Mouse (Mus musculus) hindlimb bud, embryonic 11.5 days (tissue): ENCODE measurements around the gene Tmem59l.
A peak's percentile ranks its signal among the peaks of the same experiment; 100 is the strongest.

ENCODE experiments used
- DNase-seq: peaks from one replicate; pipeline ENCODE4 v3.0.0-alpha.2; 2012; ENCODE audit warnings: low read depth, low spot score; ENCODE audit errors: extremely low spot score

The Tmem59l gene

DNA sequence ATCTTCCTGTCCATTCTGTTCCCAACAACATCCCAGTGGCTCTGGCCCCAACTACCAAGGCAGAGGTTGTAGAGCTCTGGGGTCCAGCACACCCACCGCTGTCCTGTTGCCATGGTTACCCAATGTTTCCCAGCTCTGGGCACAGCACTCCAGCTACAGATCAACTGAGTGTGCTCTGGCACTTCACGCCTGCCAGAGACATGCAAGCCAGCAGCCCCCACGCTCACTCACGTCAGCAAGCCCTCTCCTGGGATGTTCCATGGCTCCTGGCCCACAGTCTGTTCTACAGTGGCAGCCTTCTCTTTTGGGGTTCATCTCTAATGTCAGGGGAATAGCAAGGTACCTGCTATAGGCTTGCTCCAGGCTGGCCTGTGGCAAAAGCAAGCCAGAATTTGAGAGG is 23.9 kb downstream of the Tmem59l start:
- no peak for DNase-seq

DNA sequence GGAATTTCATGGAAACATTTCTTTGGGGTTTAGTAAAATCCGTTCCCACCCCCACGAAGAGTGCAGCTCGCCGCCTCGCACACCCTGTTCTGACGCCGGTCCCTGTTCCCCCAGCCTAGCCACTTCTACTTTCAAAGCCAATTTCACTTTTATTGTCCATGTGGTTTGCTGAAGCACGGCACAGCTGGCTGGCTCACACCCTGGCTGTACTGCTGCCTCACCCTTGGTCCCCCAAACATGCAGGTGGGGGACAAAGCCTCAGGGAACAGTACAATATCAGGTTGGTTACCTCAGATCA is 24.7 kb downstream of the Tmem59l start:
- DNase-seq, result no peak

DNA sequence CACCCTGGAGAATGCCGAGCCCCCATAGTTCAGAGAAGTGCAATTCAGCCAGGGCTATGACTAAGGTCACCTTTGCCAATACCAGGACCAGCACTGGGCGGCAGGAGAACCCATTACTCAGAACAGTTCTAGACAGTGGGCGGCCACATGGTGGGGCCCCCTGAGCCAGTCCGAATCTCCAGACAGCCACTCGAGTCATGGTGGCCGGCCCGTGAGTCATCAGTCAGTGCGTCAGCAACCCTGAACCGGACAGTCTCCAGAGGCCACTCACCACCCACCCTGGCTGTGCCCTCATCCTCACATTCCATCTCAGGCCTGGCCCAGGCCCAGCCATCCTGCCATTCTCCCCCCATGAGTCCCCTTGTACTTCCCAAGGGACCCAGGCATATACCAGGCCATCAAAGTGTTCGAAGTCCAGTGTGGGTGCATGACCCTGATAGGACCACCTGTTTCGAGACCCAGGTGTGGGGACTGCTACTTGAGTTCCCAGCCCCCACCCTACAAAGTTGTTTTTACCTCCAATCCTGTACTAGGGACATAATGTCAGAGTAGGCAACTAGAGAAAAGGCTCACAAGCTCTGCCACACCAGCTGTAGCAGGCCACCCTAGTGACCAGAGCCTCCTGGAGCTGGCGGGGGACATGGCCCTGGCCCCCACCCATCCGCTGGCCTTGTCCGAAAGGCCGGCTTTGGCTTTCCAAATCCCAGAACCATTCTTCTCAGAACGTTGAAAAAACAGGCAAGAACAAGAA is 25.2 kb downstream of the Tmem59l start:
- DNase-seq, result no peak

GRCm38 (mm10) chr8:70460606-70461005 is 26.6 kb downstream of the Tmem59l start:
- no peak for DNase-seq

DNA sequence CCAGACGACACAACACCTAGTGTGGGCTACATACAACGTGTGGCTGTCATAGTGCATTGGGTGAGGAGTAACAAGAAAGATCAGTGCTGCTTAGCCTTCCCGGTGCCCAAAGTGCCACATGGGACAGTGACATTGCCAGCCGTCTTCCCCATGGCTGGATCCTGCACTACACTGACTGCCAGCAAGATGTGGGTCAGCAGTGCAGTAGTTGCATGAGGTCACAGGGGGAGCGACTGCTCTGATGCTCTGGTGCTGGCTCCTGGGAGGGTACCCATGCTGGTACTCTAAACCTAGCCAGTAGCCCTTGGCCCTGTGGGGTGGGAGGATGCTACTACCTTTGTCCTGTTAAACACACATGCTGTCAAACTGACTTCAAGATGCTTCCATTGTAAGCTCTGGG is 27.0 kb downstream of the Tmem59l start:
- DNase-seq, result no peak

DNA sequence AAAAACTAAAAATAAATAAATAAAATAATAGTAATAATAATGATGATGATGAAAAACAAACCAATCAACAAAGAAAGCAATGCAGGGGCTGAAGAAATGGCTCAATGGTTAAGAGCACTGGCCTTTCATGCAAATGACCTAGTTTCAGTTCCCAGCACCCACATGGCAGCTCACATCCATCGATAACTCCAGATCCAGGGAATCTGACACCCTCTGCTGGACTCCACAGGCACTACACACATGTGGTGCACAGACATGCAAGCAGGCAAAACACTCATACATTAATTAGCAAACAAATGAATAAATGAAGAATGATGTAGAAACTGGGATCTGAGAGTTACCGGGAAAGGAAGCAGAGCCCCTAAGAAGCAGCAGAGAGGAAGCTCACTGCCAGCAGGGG is 27.5 kb downstream of the Tmem59l start:
- no peak for DNase-seq

DNA sequence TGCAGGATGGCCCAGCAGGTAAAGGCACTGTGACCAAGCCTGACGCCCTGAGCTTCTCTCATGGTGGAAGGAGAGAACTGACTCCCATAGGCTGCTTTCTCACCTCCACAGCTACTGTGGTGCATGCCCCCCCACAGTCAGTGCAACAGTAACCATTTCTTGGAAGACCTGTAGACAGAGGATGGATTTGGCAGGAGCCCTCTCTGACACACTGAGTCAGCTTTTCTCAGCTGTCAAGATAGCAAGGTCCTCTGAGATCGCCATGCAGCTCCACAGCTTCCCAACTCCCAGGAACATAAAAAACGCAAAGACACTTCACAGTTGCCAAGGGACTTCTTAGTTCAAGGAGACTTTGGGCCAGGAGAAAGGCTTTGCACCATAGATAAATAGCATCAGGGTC is 28.7 kb downstream of the Tmem59l start:
- no peak for DNase-seq

- DNase-seq, result no peak
Measured at GRCm38 (mm10) chr8:70457882-70458281, 29.3 kb downstream of the Tmem59l start.

GRCm38 (mm10) chr8:70456996-70457395 is 30.2 kb downstream of the Tmem59l start:
- no peak for DNase-seq

- DNase-seq, result no peak
Measured at GRCm38 (mm10) chr8:70453852-70454251, 33.3 kb downstream of the Tmem59l start.

DNA sequence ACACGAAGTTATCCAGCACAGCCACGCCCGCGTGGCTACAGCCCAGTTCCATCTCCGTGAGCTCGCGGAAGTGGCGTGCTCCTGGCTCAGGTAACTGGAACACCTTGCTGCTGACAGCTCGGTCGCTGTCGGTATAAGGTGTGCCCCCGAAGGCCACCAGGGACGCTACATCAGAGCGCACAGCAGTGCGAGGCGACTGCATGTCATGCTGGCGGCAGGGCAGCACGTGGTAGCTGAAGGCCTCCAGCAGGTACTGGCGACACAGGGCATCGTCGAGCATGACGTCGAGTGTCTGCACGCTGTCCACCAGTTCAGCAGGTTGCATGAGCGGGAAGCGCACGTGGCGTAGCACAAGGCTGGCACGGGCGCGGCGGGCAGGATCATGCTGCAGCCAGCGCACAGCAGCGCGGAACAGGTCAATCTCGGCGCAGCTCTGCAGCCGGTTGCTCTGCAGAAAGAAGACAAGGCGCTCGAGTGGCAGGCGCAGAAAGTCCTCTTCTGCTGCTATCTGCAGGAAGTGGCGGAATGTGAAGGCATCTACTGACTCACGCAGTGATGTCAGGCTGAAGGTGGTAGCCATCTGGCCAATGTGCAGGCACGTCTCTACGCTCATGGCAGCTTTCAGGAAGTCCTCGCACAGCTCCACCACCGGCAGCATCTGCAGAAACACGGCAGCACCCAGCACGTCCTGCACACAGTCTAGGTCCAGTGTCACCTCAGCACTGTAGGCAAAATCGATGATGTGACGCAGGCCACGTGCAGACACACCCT is 34.8 kb downstream of the Tmem59l start:
- no peak for DNase-seq

- no peak for DNase-seq
Measured at GRCm38 (mm10) chr8:70447639-70448420, 39.3 kb downstream of the Tmem59l start.

- no peak for DNase-seq
Measured at GRCm38 (mm10) chr8:70445988-70446387, 41.2 kb downstream of the Tmem59l start.

- no peak for DNase-seq
Measured at GRCm38 (mm10) chr8:70443326-70443725, 43.8 kb downstream of the Tmem59l start.

DNA sequence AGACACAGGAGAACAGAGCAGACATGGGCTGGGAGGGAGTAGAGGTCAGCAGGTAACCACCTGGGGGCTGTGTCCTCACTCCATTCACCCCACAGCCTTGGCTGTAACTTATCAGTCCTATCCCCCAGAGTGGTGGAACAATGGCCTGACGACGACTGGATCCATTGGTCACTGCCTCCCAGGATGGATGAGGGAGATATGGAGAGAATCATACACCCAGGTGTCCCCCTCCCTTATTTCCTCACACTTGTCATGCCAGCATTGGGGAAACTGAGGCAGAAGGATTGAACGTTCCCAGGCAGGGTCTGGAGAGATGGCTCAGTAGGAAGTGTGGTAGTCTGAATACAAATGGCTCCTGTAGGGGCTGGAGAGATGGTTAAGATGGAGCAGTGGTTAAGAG is 45.6 kb downstream of the Tmem59l start:
- no peak for DNase-seq

GRCm38 (mm10) chr8:70440246-70440645 is 46.9 kb downstream of the Tmem59l start:
- no peak for DNase-seq

- no peak for DNase-seq
Measured at GRCm38 (mm10) chr8:70439848-70440179, 47.3 kb downstream of the Tmem59l start.

DNA sequence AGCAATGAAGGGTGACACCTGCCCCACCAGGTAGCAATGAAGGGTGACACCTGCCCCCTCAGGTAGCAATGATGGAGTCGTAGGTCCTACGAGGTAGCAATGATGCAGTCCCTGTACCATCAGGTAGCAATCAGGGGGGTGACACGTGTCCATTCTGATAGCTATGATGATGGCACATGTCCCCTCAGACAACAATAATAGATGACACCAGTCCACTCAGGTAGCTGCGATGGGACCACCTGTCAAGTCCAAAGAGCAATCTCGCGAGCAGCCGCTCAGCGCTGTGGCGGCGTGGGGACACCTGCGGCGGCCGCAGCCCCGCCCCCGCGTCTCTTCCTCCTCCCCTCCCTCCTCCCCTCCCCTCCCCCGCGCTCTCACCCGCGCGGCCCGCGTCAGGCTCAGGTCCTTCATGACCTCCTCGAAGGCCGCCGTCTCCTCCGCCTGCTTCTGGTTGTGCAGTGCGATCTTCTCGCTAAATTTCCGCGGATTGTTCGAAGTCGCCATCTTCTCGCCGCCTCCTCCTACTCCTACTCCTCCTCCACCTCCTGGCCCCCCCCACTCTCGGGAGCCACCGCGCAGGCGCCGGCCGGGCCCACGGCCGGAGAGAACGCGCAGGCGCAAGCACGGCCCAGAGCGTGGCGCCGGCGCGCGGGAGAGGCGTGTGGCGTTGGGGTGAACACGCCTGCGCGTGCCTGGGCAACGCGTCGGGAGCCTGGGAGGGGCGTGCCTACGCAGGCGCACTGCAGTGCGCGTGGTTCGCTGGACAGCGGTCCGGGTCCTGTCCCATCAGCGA is 47.9 kb downstream of the Tmem59l start, which contains the start of gene Crtc1:
Gene Crtc1 (minus strand): TSS at position 525 of the 793 bp plus-strand sequence.
- peak; percentile 87 for DNase-seq

- DNase-seq, result no peak
Measured at GRCm38 (mm10) chr8:70438423-70438822, 48.7 kb downstream of the Tmem59l start.

DNA sequence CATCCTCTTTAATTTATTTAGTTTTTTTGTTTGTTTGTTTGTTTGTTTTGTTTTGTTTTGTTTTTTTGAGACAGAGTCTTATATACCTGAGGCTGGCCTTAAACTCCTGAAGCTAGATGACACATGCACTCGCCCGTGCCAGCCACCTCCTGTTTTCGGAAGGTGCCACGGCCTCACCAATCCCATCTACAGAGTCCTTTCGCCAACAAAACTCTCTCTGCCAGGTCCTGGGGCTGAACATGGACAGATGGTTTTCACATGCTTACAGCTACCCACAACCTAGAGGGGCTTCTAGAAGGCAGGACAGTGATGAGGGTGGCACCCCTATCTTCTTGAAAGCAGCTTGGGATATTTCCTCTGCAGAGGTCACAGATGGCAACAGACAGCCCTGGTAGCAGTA is 52.0 kb downstream of the Tmem59l start:
- no peak for DNase-seq
